Mouse (Mus musculus): ENCODE measurements at regions not wholly inside any gene's neighbourhood (a gene's known extent, or its start where the extent isn't known, plus 50 kb on each side); places are given as distances from the start of the nearest gene placed in this dataset.

DNA sequence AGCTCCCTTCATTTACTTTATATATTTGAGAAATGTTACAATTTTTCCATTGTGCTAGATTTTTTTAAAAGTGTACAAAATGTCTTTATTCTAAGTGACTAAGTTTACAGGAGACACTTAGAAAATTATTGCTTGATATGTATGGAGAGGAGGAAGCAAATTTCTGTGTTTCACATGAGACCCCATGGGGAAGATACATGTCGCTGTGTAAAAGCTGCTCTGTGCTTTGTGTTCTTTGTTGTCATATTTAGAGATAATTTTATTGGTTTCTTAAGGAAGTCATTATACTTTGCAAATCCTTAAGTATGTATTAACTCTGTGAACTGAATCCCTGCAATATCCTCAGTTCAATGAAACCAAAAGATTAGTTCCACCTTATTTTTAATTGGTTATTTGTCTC, 406.0 kb upstream of the 1700003H04Rik start:
- Histone ChIP-seq H3K4me1 (ENCODE audit: control insufficient read depth, insufficient read depth, low read depth, low read length) (no peaks in the 10 kb centered on the region), H3K4me2 (ENCODE audit: low read length) (no peak overlapping the region), H3K9ac (ENCODE audit: low read depth, low read length) (no peak overlapping the region), H3K4me3 (ENCODE audit: low read length) (no peak overlapping the region), H3K9me3 (ENCODE audit: control insufficient read depth, low read length) (no peaks in the 10 kb centered on the region), H3K27me3 (replicated peaks; ENCODE audit: control insufficient read depth, insufficient read depth, low read length) (no peaks in the 10 kb centered on the region), H3K36me3 (ENCODE audit: control insufficient read depth, insufficient read depth, low read length) (no peaks in the 10 kb centered on the region), H3K27ac (ENCODE audit: low read depth, low read length) (no peak overlapping the region)
- no peak for ATAC-seq
- WGBS, result 18% methylated on average over 1 of the region's 1 CpGs

GRCm38 (mm10) chr3:124986515-124986914, 405.6 kb upstream of the 1700003H04Rik start:
- Histone ChIP-seq H3K27me3 (replicated peaks; ENCODE audit: control insufficient read depth, insufficient read depth, low read length) (no peaks in the 10 kb centered on the region), H3K4me1 (ENCODE audit: control insufficient read depth, insufficient read depth, low read depth, low read length) (no peaks in the 10 kb centered on the region), H3K4me2 (ENCODE audit: low read length) (no peak overlapping the region), H3K9ac (ENCODE audit: low read depth, low read length) (no peak overlapping the region), H3K27ac (ENCODE audit: low read depth, low read length) (no peak overlapping the region), H3K9me3 (ENCODE audit: control insufficient read depth, low read length) (no peaks in the 10 kb centered on the region), H3K36me3 (ENCODE audit: control insufficient read depth, insufficient read depth, low read length) (no peaks in the 10 kb centered on the region), H3K4me3 (ENCODE audit: low read length) (no peak overlapping the region)
- ATAC-seq, result peak; percentile 54; the same call in 1 of the 2 replicates
- 13% methylated on average over 3 of the region's 3 CpGs for WGBS

DNA sequence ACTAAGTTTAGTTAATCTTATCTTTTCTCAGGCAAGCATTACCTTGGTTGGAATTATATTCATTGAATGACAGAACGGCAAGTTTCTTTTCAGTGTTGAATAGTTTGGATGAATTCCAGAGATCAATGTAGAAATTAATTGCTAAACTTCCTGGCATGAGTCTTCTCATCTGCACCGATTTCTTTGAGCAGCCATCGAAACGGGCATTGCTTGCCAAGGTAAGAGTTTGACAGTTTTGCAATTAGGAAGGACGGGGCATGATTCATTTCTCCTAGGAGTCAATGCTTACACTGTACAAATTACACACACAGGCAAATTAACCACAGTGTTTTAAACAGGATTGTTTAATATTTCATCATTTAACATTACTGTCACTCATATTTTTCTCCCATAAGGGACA, 404.5 kb upstream of the 1700003H04Rik start:
- no peaks in the 10 kb centered on the region for H3K9me3 ChIP-seq (ENCODE audit: control insufficient read depth, low read length)
- no peak overlapping the region for H3K9ac ChIP-seq (ENCODE audit: low read depth, low read length)
- WGBS, result 33% methylated on average over 5 of the region's 5 CpGs
- no peak overlapping the region for H3K4me3 ChIP-seq (ENCODE audit: low read length)
- no peaks in the 10 kb centered on the region for H3K27me3 ChIP-seq (replicated peaks; ENCODE audit: control insufficient read depth, insufficient read depth, low read length)
- ATAC-seq, result no peak
- H3K27ac ChIP-seq (ENCODE audit: low read depth, low read length), result no peak overlapping the region
- no peak overlapping the region for H3K4me2 ChIP-seq (ENCODE audit: low read length)
- no peaks in the 10 kb centered on the region for H3K4me1 ChIP-seq (ENCODE audit: control insufficient read depth, insufficient read depth, low read depth, low read length)
- no peaks in the 10 kb centered on the region for H3K36me3 ChIP-seq (ENCODE audit: control insufficient read depth, insufficient read depth, low read length)

- no peaks in the 10 kb centered on the region for H3K36me3 ChIP-seq (ENCODE audit: control insufficient read depth, insufficient read depth, low read length)
- H3K9me3 ChIP-seq (ENCODE audit: control insufficient read depth, low read length), result no peaks in the 10 kb centered on the region
- H3K27me3 ChIP-seq (replicated peaks; ENCODE audit: control insufficient read depth, insufficient read depth, low read length), result no peaks in the 10 kb centered on the region
- no peak overlapping the region for H3K4me2 ChIP-seq (ENCODE audit: low read length)
- no peak for ATAC-seq
- no peaks in the 10 kb centered on the region; the same call in 1 of the 2 replicates for H3K4me1 ChIP-seq (ENCODE audit: control insufficient read depth, insufficient read depth, low read depth, low read length)
- 64% methylated on average over 2 of the region's 2 CpGs for WGBS
- H3K4me3 ChIP-seq (ENCODE audit: low read length), result no peak overlapping the region
- no peak overlapping the region for H3K27ac ChIP-seq (ENCODE audit: low read depth, low read length)
- H3K9ac ChIP-seq (ENCODE audit: low read depth, low read length), result no peak overlapping the region
These were observed 354.4 kb upstream of the 1700003H04Rik start for GRCm38 (mm10) chr3:124935147-124935849.

GRCm38 (mm10) chr3:124932655-124933054, 351.8 kb upstream of the 1700003H04Rik start:
- Histone ChIP-seq H3K9me3 (ENCODE audit: control insufficient read depth, low read length) (no peaks in the 10 kb centered on the region), H3K27ac (ENCODE audit: low read depth, low read length) (no peak overlapping the region), H3K27me3 (replicated peaks; ENCODE audit: control insufficient read depth, insufficient read depth, low read length) (no peaks in the 10 kb centered on the region), H3K36me3 (ENCODE audit: control insufficient read depth, insufficient read depth, low read length) (no peaks in the 10 kb centered on the region), H3K4me1 (ENCODE audit: control insufficient read depth, insufficient read depth, low read depth, low read length) (no peaks in the 10 kb centered on the region; the same call in 1 of the 2 replicates), H3K9ac (ENCODE audit: low read depth, low read length) (no peak overlapping the region), H3K4me2 (ENCODE audit: low read length) (no peak overlapping the region), H3K4me3 (ENCODE audit: low read length) (no peak overlapping the region)
- 81% methylated on average over 1 of the region's 1 CpGs for WGBS
- no peak for ATAC-seq

- Histone ChIP-seq H3K4me1 (ENCODE audit: control insufficient read depth, insufficient read depth, low read depth, low read length) (no peaks in the 10 kb centered on the region; the same call in 1 of the 2 replicates), H3K27ac (ENCODE audit: low read depth, low read length) (peak overlapping the region; percentile 55; the same call in 1 of the 2 replicates), H3K27me3 (replicated peaks; ENCODE audit: control insufficient read depth, insufficient read depth, low read length) (no peaks in the 10 kb centered on the region), H3K36me3 (ENCODE audit: control insufficient read depth, insufficient read depth, low read length) (no peaks in the 10 kb centered on the region), H3K9ac (ENCODE audit: low read depth, low read length) (no peak overlapping the region), H3K4me3 (ENCODE audit: low read length) (peak overlapping the region; percentile 17), H3K9me3 (ENCODE audit: control insufficient read depth, low read length) (no peaks in the 10 kb centered on the region), H3K4me2 (ENCODE audit: low read length) (peak overlapping the region; percentile 47)
- peak; percentile 91 for ATAC-seq
- 29% methylated on average over 15 of the region's 15 CpGs for WGBS
These were observed 350.1 kb upstream of the 1700003H04Rik start for GRCm38 (mm10) chr3:124930773-124931607.

DNA sequence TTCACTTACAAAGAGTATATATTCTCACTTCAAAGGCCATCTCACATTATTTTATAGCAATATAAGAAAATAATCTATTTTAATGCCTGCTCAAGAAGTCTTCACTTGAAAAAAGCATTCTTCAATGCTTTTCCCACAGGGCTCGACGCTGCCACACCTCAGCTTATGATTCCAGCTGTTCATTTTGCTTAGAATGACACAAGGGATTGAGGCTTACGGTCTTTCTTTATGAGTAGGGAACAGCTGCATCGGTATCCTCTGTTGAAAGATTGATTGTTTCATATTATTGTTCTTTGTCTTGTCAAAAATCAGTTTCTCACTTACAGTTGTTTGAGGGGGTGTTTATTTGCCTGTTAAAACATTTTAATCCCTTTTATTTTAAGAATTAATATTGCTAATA, 328.0 kb upstream of the 1700003H04Rik start:
- H3K4me3 ChIP-seq (ENCODE audit: low read length), result no peak overlapping the region
- H3K27ac ChIP-seq (ENCODE audit: low read depth, low read length), result no peak overlapping the region
- H3K27me3 ChIP-seq (replicated peaks; ENCODE audit: control insufficient read depth, insufficient read depth, low read length), result no peaks in the 10 kb centered on the region
- 69% methylated on average over 4 of the region's 4 CpGs for WGBS
- no peaks in the 10 kb centered on the region for H3K36me3 ChIP-seq (ENCODE audit: control insufficient read depth, insufficient read depth, low read length)
- H3K9ac ChIP-seq (ENCODE audit: low read depth, low read length), result no peak overlapping the region
- no peak for ATAC-seq
- H3K4me1 ChIP-seq (ENCODE audit: control insufficient read depth, insufficient read depth, low read depth, low read length), result no peaks in the 10 kb centered on the region
- no peak overlapping the region for H3K4me2 ChIP-seq (ENCODE audit: low read length)
- H3K9me3 ChIP-seq (ENCODE audit: control insufficient read depth, low read length), result no peaks in the 10 kb centered on the region

Data from hindbrain, embryonic 16.5 days (tissue).